Mouse (Mus musculus): ENCODE data around the gene Asxl1. TPM values are rescaled to one million over a fixed set of nuclear protein-coding genes. Genes with fewer than 3 reads are reported as not detected.

Gene Asxl1
- total RNA-seq, 1 experiment: 44.8 TPM

DNA sequence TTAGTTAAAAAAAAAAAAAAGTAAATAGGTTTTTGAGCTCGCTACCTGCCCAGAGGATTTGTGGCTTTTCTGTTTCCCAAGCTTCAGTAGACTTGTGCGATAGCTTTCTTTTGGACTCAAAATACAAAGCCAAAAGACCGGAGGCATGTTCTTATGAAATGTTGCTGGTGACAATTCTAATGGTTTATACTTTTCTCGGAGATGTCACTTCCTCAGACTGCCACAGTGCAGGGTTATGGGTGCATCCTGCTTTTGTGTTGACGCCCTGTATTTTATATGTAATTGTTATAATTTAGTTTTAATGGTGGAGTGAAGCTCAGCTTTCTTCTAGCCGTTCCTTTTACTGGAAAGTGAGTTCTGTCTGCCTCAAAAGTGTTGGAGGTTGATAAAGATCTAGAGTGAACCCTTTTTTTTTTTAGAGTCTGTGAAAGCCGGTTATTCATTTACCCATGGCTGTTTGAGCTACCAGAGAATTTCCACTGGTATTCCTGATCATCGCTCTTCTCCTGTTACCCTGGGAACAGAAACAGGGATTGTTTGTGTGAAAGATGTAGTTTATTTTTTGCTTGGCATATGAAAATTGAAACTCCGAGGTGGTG lies 1.7 kb downstream of the Asxl1 start:
- Histone ChIP-seq H3K9me3 (ENCODE audit: control insufficient read depth, insufficient read depth, low read depth, low read length) (no peaks in the 10 kb centered on the region), H3K36me3 (ENCODE audit: control insufficient read depth, insufficient read depth, low read length, poor library complexity, severe bottlenecking) (peaks cover 2% of the 10 kb centered on the region; the same call in 1 of the 2 replicates), H3K27ac (ENCODE audit: insufficient read depth, low read depth, low read length, poor library complexity, severe bottlenecking) (peak overlapping the region; percentile 99; the same call in 1 of the 2 replicates), H3K4me1 (ENCODE audit: control insufficient read depth in 2 of 2, insufficient read depth in 2 of 2, low read length in 2 of 2, poor library complexity in 1 of 2) (peaks cover 7 to 11% of the 10 kb centered on the region in 2 experiments; a peak in 3 of 4 replicates), H3K9ac (ENCODE audit: insufficient read depth, low read depth, low read length, poor library complexity, severe bottlenecking) (peak overlapping the region; percentile 34; the same call in 1 of the 2 replicates), H3K4me3 (ENCODE audit: insufficient read depth in 1 of 2, low read depth in 1 of 2, low read length in 2 of 2, poor library complexity in 1 of 2, severe bottlenecking in 1 of 2) (peak overlapping the region; percentile 82 to 99)
- no peak for DNase-seq (ENCODE audit: low read depth, low spot score)
- in situ Hi-C loops (cut with MboI; ENCODE audit: low sequenced_read_pairs in 2 of 2, unreplicated experiment in 2 of 2): no loop called here
- TF ChIP-seq ZNF384 (IDR thresholded peaks at IDR 0.05; ENCODE audit: low read depth, low read length) (peak; percentile 5; the same call in 1 of the 2 replicates), CHD2 (IDR thresholded peaks at IDR 0.05; ENCODE audit: low read depth, low read length) (no peak)

DNA sequence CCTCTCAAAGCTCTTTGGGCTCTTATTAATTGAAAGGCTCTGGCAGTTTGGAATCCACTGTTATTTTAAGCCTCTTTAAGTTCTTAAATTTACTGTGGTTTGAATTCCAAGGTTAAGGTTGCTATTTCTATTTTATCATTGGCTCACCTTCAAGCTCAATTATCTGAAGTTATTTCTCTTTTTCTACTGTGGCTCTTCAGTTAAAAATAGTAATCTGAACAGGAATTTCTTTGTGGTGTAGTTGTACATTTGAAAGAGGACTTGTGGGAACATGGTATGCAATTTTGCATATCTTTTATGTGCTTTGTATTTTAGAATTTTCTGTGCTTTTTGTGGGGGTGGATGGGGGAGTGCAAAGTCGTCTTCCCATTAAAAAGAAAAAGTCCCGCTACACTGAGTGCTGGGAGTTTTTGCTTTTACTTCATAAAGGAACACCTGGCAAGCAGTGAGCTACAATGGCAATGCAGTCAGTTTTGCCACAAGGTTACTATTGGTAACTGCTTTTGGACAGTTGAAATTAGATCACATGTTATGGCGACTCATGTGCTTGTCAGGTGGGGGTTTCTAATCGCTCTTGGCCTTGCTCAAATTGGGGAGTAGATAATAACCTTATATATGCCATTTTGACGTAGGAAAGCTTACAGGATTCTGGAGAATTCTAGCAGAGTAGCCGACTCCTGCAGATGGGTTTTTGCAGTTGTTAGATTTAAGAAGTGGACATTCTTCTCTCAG lies 2.6 kb downstream of the Asxl1 start:
- in situ Hi-C loops (cut with MboI; ENCODE audit: low sequenced_read_pairs in 2 of 2, unreplicated experiment in 2 of 2): no loop called here
- no peak for DNase-seq (ENCODE audit: low read depth, low spot score)
- peaks cover 4% of the 10 kb centered on the region; the same call in 1 of the 2 replicates for H3K36me3 ChIP-seq (ENCODE audit: control insufficient read depth, insufficient read depth, low read length, poor library complexity, severe bottlenecking)
- no peak overlapping the region for H3K27ac ChIP-seq (ENCODE audit: insufficient read depth, low read depth, low read length, poor library complexity, severe bottlenecking)
- no peaks in the 10 kb centered on the region for H3K9me3 ChIP-seq (ENCODE audit: control insufficient read depth, insufficient read depth, low read depth, low read length)
- TF ChIP-seq MAFK (IDR thresholded peaks at IDR 0.05; ENCODE audit: insufficient read depth, low read depth, low read length) (no peak), ZC3H11A (IDR thresholded peaks at IDR 0.05; ENCODE audit: borderline replicate concordance, low read depth, low read length) (no peak), CHD2 (IDR thresholded peaks at IDR 0.05; ENCODE audit: low read depth, low read length) (no peak), ZNF384 (IDR thresholded peaks at IDR 0.05; ENCODE audit: low read depth, low read length) (no peak), HCFC1 (IDR thresholded peaks at IDR 0.05; ENCODE audit: borderline replicate concordance, insufficient read depth, low read length) (no peak)
- peaks cover 7 to 11% of the 10 kb centered on the region in 2 experiments; a peak in 3 of 4 replicates for H3K4me1 ChIP-seq (ENCODE audit: control insufficient read depth in 2 of 2, insufficient read depth in 2 of 2, low read length in 2 of 2, poor library complexity in 1 of 2)
- peak overlapping the region; percentile 25 to 82 for H3K4me3 ChIP-seq (ENCODE audit: insufficient read depth in 1 of 2, low read depth in 1 of 2, low read length in 2 of 2, poor library complexity in 1 of 2, severe bottlenecking in 1 of 2)
- no peak overlapping the region; the same call in 1 of the 2 replicates for H3K9ac ChIP-seq (ENCODE audit: insufficient read depth, low read depth, low read length, poor library complexity, severe bottlenecking)

- in situ Hi-C loops (cut with MboI; ENCODE audit: low sequenced_read_pairs in 2 of 2, unreplicated experiment in 2 of 2): no loop called here
- Histone ChIP-seq H3K36me3 (ENCODE audit: control insufficient read depth, insufficient read depth, low read length, poor library complexity, severe bottlenecking) (peaks cover 4% of the 10 kb centered on the region; the same call in 1 of the 2 replicates), H3K4me3 (ENCODE audit: insufficient read depth in 1 of 2, low read depth in 1 of 2, low read length in 2 of 2, poor library complexity in 1 of 2, severe bottlenecking in 1 of 2) (no peak overlapping the region)
Measured at GRCm38 (mm10) chr2:153350552-153351181, 5.0 kb downstream of the Asxl1 start.

GRCm38 (mm10) chr2:153354648-153355047 lies 9.0 kb downstream of the Asxl1 start:
- in situ Hi-C loops (cut with MboI; ENCODE audit: low sequenced_read_pairs in 2 of 2, unreplicated experiment in 2 of 2): no loop called here
- no peak for TF ChIP-seq ZC3H11A (IDR thresholded peaks at IDR 0.05; ENCODE audit: borderline replicate concordance, low read depth, low read length)
- no peak for TF ChIP-seq CHD2 (IDR thresholded peaks at IDR 0.05; ENCODE audit: low read depth, low read length)
- TF ChIP-seq HCFC1 (IDR thresholded peaks at IDR 0.05; ENCODE audit: borderline replicate concordance, insufficient read depth, low read length): no peak
- peak; percentile 78 for TF ChIP-seq ZNF384 (IDR thresholded peaks at IDR 0.05; ENCODE audit: low read depth, low read length)
- no peak for TF ChIP-seq MAFK (IDR thresholded peaks at IDR 0.05; ENCODE audit: insufficient read depth, low read depth, low read length)
- peaks cover 21% of the 10 kb centered on the region for H3K36me3 ChIP-seq (ENCODE audit: control insufficient read depth, insufficient read depth, low read length, poor library complexity, severe bottlenecking)

More at GRCm38 (mm10) chr2:153350552-153351181, 5.0 kb downstream of the Asxl1 start:
- Histone ChIP-seq H3K4me1 (ENCODE audit: control insufficient read depth in 2 of 2, insufficient read depth in 2 of 2, low read length in 2 of 2, poor library complexity in 1 of 2) (peaks cover 7 to 11% of the 10 kb centered on the region in 2 experiments; a peak in 3 of 4 replicates), H3K27ac (ENCODE audit: insufficient read depth, low read depth, low read length, poor library complexity, severe bottlenecking) (no peak overlapping the region), H3K9ac (ENCODE audit: insufficient read depth, low read depth, low read length, poor library complexity, severe bottlenecking) (no peak overlapping the region), H3K9me3 (ENCODE audit: control insufficient read depth, insufficient read depth, low read depth, low read length) (no peaks in the 10 kb centered on the region)
- no peak for DNase-seq (ENCODE audit: low read depth, low spot score)
- TF ChIP-seq ZNF384 (IDR thresholded peaks at IDR 0.05; ENCODE audit: low read depth, low read length) (no peak), MAFK (IDR thresholded peaks at IDR 0.05; ENCODE audit: insufficient read depth, low read depth, low read length) (no peak), ZC3H11A (IDR thresholded peaks at IDR 0.05; ENCODE audit: borderline replicate concordance, low read depth, low read length) (no peak), HCFC1 (IDR thresholded peaks at IDR 0.05; ENCODE audit: borderline replicate concordance, insufficient read depth, low read length) (no peak), CHD2 (IDR thresholded peaks at IDR 0.05; ENCODE audit: low read depth, low read length) (no peak)

More at GRCm38 (mm10) chr2:153354648-153355047, 9.0 kb downstream of the Asxl1 start:
- H3K9ac ChIP-seq (ENCODE audit: insufficient read depth, low read depth, low read length, poor library complexity, severe bottlenecking): no peak overlapping the region
- H3K4me1 ChIP-seq (ENCODE audit: control insufficient read depth in 2 of 2, insufficient read depth in 2 of 2, low read length in 2 of 2, poor library complexity in 1 of 2): peaks cover 2 to 7% of the 10 kb centered on the region in 2 experiments; a peak in 2 of 4 replicates
- no peak overlapping the region for H3K4me3 ChIP-seq (ENCODE audit: insufficient read depth in 1 of 2, low read depth in 1 of 2, low read length in 2 of 2, poor library complexity in 1 of 2, severe bottlenecking in 1 of 2)
- no peaks in the 10 kb centered on the region for H3K9me3 ChIP-seq (ENCODE audit: control insufficient read depth, insufficient read depth, low read depth, low read length)
- H3K27ac ChIP-seq (ENCODE audit: insufficient read depth, low read depth, low read length, poor library complexity, severe bottlenecking): no peak overlapping the region
- no peak for DNase-seq (ENCODE audit: low read depth, low spot score)

Measured in ES-E14 (cell line).